Mouse (Mus musculus): ENCODE results near the gene Actg2.

DNA sequence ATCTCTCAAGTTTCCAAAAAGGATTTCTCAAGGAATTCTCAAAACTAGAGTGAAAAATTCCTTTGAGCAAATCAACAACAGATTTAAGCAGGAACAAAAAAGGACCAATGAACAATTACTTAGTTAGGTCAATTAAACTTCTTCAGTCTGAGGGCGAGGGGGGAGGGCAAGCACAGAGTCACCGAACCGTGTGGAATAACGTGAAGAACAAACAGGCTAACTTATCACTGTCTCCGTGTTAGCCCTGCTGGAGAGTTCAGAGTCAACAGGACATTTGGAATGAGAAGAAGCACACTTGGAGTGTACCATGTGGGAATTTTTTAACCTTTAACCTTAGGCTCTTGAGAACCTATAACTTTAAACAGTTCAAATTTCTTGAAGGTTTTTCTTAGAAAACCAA, 12.3 kb upstream of the Actg2 start:
- TF ChIP-seq CTCF (IDR thresholded peaks at IDR 0.05; ENCODE audit: insufficient read depth, low read length) (no peak), POLR2A (IDR thresholded peaks at IDR 0.05; ENCODE audit: borderline replicate concordance, extremely low read depth, low read depth, low read length) (no peak)

Measured in lung, adult 2 months (tissue).